Mouse (Mus musculus) lung, postnatal 0 days (tissue): ENCODE data around the gene Fbxl21. TPM values are rescaled to one million over a fixed set of nuclear protein-coding genes. Genes with fewer than 3 reads are reported as not detected.

Source experiments
- ATAC-seq: fragments of 200-750 bp; cut with Nextera tagmentation; 2 replicates; pipeline ENCODE4 v1.8.0; 2017; ENCODE audit warnings: moderate library complexity
- DNase-seq: peaks from one replicate; pipeline ENCODE4 v3.0.0-alpha.2; 2016; ENCODE audit warnings: low spot score
- H3K27ac ChIP-seq: fragments of 300-500 bp; sonication (generic); 2 replicates; pipeline ENCODE4 v1.5.1; 2014; ENCODE audit warnings: antibody characterized with exemption, mild to moderate bottlenecking, low read length, mixed read lengths
- H3K27me3 ChIP-seq: fragments of 300-500 bp; sonication (generic); replicated peaks from 2 replicates; pipeline ENCODE4 v1.6.1; 2014; ENCODE audit warnings: low read length, mixed read lengths; ENCODE audit not compliant: insufficient read depth
- H3K36me3 ChIP-seq: fragments of 300-500 bp; sonication (generic); 2 replicates; pipeline ENCODE4 v1.6.1; 2014; ENCODE audit warnings: low read length, mixed read lengths; ENCODE audit not compliant: insufficient read depth
- H3K4me1 ChIP-seq: fragments of 300-500 bp; sonication (generic); 2 replicates; pipeline ENCODE4 v1.6.1; 2014; ENCODE audit warnings: antibody characterized with exemption, low read depth, low read length, mixed read lengths; ENCODE audit not compliant: insufficient read depth
- H3K4me2 ChIP-seq: fragments of 300-500 bp; sonication (generic); replicated peaks from 2 replicates; pipeline ENCODE4 v1.6.1; 2014; ENCODE audit warnings: low read depth, mild to moderate bottlenecking, low read length, moderate library complexity, mixed read lengths
- H3K4me3 ChIP-seq: fragments of 300-500 bp; sonication (generic); 2 replicates; pipeline ENCODE4 v1.5.1; 2014; ENCODE audit warnings: low read depth, low read length
- H3K9ac ChIP-seq: fragments of 300-500 bp; sonication (generic); replicated peaks from 2 replicates; pipeline ENCODE4 v1.6.1; 2014; ENCODE audit warnings: low read depth, mild to moderate bottlenecking
- H3K9me3 ChIP-seq: fragments of 300-500 bp; sonication (generic); 2 replicates; pipeline ENCODE4 v1.6.1; 2016; ENCODE audit warnings: low read length, mixed read lengths
- CTCF ChIP-seq: IDR thresholded peaks from 2 replicates; pipeline ENCODE4 v1.5.1; 2016; ENCODE audit warnings: antibody characterized with exemption, mild to moderate bottlenecking
- EP300 ChIP-seq: IDR thresholded peaks from 2 replicates; pipeline ENCODE4 v1.6.1; 2016; ENCODE audit warnings: antibody characterized with exemption, mild to moderate bottlenecking, control low read depth
- WGBS: fragments of 180-500 bp; shearing (Covaris S2); extraction: QIAGEN DNeasy Blood & Tissue Kit; methylation state at CpG from one replicate; pipeline ENCODE4 v1.1.7; 2014; 5-methylcytosine and 5-hydroxymethylcytosine counted together
- polyA plus RNA-seq: library from polyadenylated mRNA; unstranded; fragments of >200 nt; fragmentation: Nextera tagmentation; extraction: Ambion mirVana; gene quantifications from 2 replicates; pipeline ENCODE4 v1.2.1, GENCODE M21; 2015

Fbxl21 gene
- polyA plus RNA-seq, 1 experiment from 2014 or later = 0.58 TPM

DNA sequence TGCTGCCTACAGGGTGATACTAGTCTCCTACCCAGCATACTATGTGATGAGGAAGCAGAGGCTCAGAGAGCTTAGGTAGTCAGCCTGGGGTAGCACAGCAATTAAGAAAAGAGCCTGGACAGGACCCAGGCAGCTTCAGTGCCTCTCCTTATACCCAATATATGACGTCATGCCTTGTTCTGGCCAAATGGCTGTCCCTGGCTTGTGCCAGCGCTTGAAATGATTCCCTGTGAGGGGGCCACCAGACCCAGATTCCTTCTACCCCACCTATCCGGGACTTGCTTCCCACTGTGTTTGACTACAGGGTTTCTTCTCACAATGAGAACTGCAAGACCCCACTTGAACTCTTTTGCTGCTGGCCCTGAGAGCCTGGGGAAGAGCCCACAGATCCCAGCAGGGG lies 59.2 kb downstream of the Fbxl21 start:
- Histone ChIP-seq H3K36me3 (no peaks in the 10 kb centered on the region), H3K27ac (no peak overlapping the region; the same call in 1 of the 2 replicates), H3K27me3 (no peaks in the 10 kb centered on the region), H3K9me3 (no peaks in the 10 kb centered on the region), H3K4me3 (no peak overlapping the region), H3K4me2 (no peak overlapping the region), H3K9ac (no peak overlapping the region), H3K4me1 (0 out of 2 replicates have a peak, but pooled peaks cover 5% of the 10 kb centered on the region)
- peak; percentile 16; the same call in 1 of the 2 replicates for ATAC-seq
- no peak for TF ChIP-seq EP300
- TF ChIP-seq CTCF = no peak
- DNase-seq = no peak
- WGBS = 9% methylated on average over 3 of the region's 3 CpGs

- Histone ChIP-seq H3K9me3 (no peaks in the 10 kb centered on the region), H3K9ac (no peak overlapping the region), H3K4me2 (peak overlapping the region; percentile 8; the same call in 1 of the 2 replicates), H3K27me3 (no peaks in the 10 kb centered on the region), H3K27ac (peak overlapping the region; percentile 51; the same call in 1 of the 2 replicates), H3K4me3 (no peak overlapping the region), H3K4me1 (0 out of 2 replicates have a peak, but pooled peaks cover 5% of the 10 kb centered on the region), H3K36me3 (no peaks in the 10 kb centered on the region)
- DNase-seq (peak; percentile 62), ATAC-seq (peak; percentile 85)
- TF ChIP-seq CTCF (no peak), EP300 (no peak)
- WGBS = 0% methylated on average over 6 of the region's 6 CpGs
Observed at GRCm38 (mm10) chr13:56581961-56582434, 59.7 kb downstream of the Fbxl21 start.

DNA sequence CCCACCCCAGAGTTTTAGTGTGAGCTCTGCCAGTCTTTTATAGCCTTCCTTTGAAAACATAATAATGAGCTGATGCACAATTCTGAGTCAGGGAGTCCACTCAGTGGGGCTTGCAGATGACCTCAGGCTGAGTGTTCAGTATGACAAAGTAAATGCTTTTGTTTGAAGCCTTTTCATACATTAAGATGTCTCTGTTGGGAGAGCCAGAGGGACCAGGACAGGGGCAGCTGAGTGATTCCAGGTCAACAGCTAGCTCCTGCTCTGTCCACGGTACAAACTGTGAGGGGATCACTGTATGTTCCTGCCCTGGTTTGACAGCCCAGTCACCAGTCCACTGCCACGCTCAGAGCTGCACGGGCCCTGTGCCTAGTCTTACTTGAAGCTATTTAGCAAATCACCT lies 60.4 kb downstream of the Fbxl21 start:
- Histone ChIP-seq H3K9ac (no peak overlapping the region), H3K36me3 (no peaks in the 10 kb centered on the region), H3K4me1 (0 out of 2 replicates have a peak, but pooled peaks cover 5% of the 10 kb centered on the region), H3K27ac (no peak overlapping the region), H3K9me3 (no peaks in the 10 kb centered on the region), H3K4me3 (no peak overlapping the region), H3K27me3 (no peaks in the 10 kb centered on the region), H3K4me2 (no peak overlapping the region)
- TF ChIP-seq CTCF = no peak
- no peak for TF ChIP-seq EP300
- ATAC-seq = peak; percentile 47
- DNase-seq = peak; percentile 56
- WGBS = 46% methylated on average over 3 of the region's 3 CpGs

- 0 out of 2 replicates have a peak, but pooled peaks cover 5% of the 10 kb centered on the region for H3K4me1 ChIP-seq
Observed at GRCm38 (mm10) chr13:56586046-56586445, 63.8 kb downstream of the Fbxl21 start.

More at GRCm38 (mm10) chr13:56586046-56586445, 63.8 kb downstream of the Fbxl21 start:
- Histone ChIP-seq H3K9me3 (no peaks in the 10 kb centered on the region), H3K9ac (no peak overlapping the region), H3K4me2 (no peak overlapping the region), H3K4me3 (no peak overlapping the region), H3K36me3 (no peaks in the 10 kb centered on the region), H3K27ac (no peak overlapping the region), H3K27me3 (no peaks in the 10 kb centered on the region)
- ATAC-seq (peak; percentile 27; the same call in 1 of the 2 replicates), DNase-seq (peak; percentile 81)
- TF ChIP-seq EP300 (peak; percentile 24; the same call in 1 of the 2 replicates), CTCF (no peak)
- WGBS = 39% methylated on average over 3 of the region's 3 CpGs

Other genes starting within 250 kb of the Fbxl21 start
- 11.2 and 12.8 TPM in 2 replicates for gene Cxcl14, start 225.9 kb upstream of the Fbxl21 start, polyA plus RNA-seq
- gene Gm3045, start 95.9 kb upstream of the Fbxl21 start, polyA plus RNA-seq = not detected in 2 replicates
- not detected in 2 replicates for gene Slc25a48, start 84.1 kb upstream of the Fbxl21 start, polyA plus RNA-seq
- not detected in 2 replicates for gene Il9, start 40.2 kb upstream of the Fbxl21 start, polyA plus RNA-seq
- gene Lect2, start 26.0 kb downstream of the Fbxl21 start, polyA plus RNA-seq = not detected in 2 replicates
- gene Tgfbi, start 87.1 kb downstream of the Fbxl21 start, polyA plus RNA-seq = 408 and 422 TPM in 2 replicates
- 16.6 and 16.9 TPM in 2 replicates for gene Smad5, start 180.5 kb downstream of the Fbxl21 start, polyA plus RNA-seq
- 0.44 and 0.55 TPM in 2 replicates for gene Gm45623, start 231.4 kb downstream of the Fbxl21 start, polyA plus RNA-seq